Mouse (Mus musculus): ENCODE measurements around the gene Stx8. TPM values are rescaled to one million over a fixed set of nuclear protein-coding genes. Genes with fewer than 3 reads are reported as not detected.

Gene Stx8
- 100 to 1,000 TPM in 2 of 26 experiments, 10 to 100 TPM in 24; 58.1 to 105 (median 82.0) TPM for total RNA-seq (2018; cell fraction: chromatin; rRNA removed)
- total RNA-seq (2018; cell fraction: cytosol; rRNA removed) = 10 to 100 TPM; 28.1 to 45.1 (median 36.0) TPM
- 10 to 100 TPM; 36.6 to 71.9 (median 51.1) TPM for total RNA-seq (2018; cell fraction: nucleus; rRNA removed)
- polyA plus RNA-seq (2018) = 30.5 to 42.2 TPM (median 37.4 TPM) in 3 replicates

DNA sequence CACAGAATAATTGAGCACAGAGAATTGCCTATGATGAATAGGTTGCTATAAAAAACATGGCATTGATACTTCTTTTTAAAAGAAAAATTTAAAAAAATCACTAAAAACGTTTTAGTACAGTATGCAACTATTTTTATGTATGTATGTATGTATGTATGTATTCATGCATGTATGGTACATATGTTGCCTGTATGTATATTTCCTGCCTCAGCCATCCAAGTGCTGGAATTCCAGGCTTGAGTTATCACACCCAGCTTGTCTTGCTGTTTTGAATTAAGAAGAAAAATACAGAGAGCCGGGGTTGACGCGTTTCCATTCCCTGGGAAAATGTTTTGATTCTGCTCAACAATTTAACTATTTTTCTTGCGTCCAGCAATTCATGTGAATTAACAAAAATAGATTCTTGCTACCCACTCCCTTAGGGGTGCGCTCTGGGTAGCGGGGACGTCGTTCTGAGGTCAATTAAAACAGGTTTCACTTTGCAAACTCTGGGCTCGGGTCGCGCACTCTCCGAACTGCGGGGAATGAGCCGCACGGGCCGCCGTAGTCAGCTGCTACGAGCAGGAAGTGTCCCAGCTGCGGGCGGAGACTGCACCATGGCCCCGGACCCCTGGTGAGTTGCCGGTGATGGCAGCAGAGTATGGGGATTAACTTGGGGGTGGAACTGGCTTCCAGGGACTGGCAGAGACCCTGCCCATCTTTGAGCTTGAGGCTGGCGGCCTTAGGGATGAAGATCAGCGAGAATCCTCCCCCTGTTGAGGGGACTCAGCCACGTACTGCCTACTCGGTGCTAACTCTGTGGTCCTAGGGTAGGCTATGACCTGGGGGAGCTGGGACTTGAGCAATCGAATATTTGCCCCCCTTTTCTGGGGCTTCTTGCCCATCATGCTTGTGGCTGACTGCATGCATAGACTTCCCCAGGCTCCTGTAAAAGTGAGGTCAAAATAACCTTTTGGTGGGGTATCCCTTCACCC lies at the start of gene Stx8:
TSS of gene Stx8 (plus strand) at position 289 of the 974 bp plus-strand sequence.
- H3K79me2 ChIP-seq (ENCODE audit: inconsistent target) = peaks cover 50% of the 10 kb centered on the region
- H3K4me3 ChIP-seq (ENCODE audit: inconsistent target) = peak within 1 kb of the TSS; percentile 99
- H3K36me3 ChIP-seq (ENCODE audit: inconsistent target) = peaks cover 10% of the 10 kb centered on the region
- H3K27ac ChIP-seq = peak within 1 kb of the TSS; percentile 61
- under 1% methylated on average over 28 of the region's 28 CpGs for WGBS (ENCODE audit: missing documents)

DNA sequence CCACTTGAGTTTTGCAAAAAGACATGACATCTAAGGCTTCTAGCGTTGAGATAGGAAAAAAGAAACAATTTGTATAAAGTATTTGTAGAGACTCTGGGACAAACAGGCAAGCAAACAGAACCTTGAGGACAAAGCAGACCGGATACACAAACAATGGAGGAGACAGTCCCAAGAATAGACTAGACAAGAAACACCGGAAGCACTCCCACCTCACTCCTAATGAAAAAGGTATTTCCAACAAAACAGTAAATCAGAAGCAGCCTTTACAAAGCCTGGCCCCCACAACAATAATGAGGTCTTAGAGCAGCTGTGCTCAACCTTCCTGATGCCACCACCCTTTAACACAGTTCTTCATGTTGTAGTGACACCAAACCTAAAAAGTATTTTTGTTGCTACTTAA lies 48.9 kb upstream of the Stx8 start:
- Histone ChIP-seq H3K36me3 (ENCODE audit: inconsistent target) (no peaks in the 10 kb centered on the region), H3K79me2 (ENCODE audit: inconsistent target) (no peaks in the 10 kb centered on the region), H3K4me3 (ENCODE audit: inconsistent target) (no peak overlapping the region), H3K27ac (no peak overlapping the region)
- WGBS (ENCODE audit: missing documents) = 77% methylated on average over 3 of the region's 3 CpGs

DNA sequence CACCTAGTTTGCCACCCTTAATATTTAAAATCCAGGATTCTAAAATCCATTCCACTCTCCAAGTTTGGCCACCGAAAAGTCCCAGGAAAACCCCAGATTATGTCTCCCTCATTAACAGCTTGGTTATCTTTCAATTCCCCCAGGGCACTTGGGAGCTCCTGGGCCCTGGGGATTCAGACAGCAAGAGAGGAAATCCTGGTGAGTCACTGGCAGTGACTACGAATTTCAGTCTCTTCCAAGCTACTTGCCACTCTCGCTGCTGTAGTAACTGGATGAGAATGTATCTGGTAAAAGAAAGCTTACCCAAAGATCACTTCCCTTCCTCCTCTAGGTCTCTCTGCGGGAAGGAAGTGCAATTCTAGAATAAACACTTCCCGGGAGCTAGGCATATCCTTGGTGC lies 46.4 kb upstream of the Stx8 start:
- H3K4me3 ChIP-seq (ENCODE audit: inconsistent target) = no peak overlapping the region
- WGBS (ENCODE audit: missing documents) = 33% methylated on average over 5 of the region's 5 CpGs
- no peak overlapping the region for H3K27ac ChIP-seq
- H3K79me2 ChIP-seq (ENCODE audit: inconsistent target) = no peaks in the 10 kb centered on the region
- H3K36me3 ChIP-seq (ENCODE audit: inconsistent target) = no peaks in the 10 kb centered on the region

DNA sequence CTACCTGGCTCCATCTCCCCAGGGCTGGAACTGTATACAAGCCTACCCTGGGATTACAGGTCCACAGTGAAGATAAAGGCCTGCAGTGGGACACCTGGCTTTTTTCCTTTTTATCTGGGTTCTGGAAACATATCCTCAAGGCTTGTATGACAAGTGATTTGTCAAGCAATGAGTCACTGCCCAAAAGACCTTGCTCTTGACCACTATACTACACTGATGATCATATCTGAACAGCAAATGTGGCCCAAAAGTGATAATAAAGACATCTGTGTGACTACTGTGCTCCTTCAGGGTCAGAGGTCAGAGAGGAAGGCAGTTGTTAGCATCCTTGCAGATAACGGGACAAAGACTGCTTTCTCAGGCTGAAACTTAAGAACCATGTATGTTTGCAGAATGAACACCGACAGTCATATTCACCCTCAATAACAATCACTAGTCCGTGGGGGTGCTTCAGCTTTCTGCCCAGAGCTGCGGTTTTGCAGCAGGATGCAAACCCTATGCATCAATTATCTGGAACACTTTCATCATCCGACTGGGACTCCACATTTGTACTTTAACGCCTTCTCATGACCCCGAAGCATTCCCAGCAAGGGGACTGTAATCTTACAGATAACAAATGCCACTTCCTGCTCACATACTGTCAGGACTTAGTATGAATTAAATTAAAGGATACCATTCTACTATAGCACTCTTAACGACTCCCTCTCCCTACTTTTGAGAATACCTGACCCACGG lies 45.6 kb upstream of the Stx8 start:
- WGBS (ENCODE audit: missing documents) = 29% methylated on average over 9 of the region's 9 CpGs
- H3K36me3 ChIP-seq (ENCODE audit: inconsistent target) = no peaks in the 10 kb centered on the region
- no peaks in the 10 kb centered on the region for H3K79me2 ChIP-seq (ENCODE audit: inconsistent target)
- no peak overlapping the region for H3K4me3 ChIP-seq (ENCODE audit: inconsistent target)
- H3K27ac ChIP-seq = no peak overlapping the region

DNA sequence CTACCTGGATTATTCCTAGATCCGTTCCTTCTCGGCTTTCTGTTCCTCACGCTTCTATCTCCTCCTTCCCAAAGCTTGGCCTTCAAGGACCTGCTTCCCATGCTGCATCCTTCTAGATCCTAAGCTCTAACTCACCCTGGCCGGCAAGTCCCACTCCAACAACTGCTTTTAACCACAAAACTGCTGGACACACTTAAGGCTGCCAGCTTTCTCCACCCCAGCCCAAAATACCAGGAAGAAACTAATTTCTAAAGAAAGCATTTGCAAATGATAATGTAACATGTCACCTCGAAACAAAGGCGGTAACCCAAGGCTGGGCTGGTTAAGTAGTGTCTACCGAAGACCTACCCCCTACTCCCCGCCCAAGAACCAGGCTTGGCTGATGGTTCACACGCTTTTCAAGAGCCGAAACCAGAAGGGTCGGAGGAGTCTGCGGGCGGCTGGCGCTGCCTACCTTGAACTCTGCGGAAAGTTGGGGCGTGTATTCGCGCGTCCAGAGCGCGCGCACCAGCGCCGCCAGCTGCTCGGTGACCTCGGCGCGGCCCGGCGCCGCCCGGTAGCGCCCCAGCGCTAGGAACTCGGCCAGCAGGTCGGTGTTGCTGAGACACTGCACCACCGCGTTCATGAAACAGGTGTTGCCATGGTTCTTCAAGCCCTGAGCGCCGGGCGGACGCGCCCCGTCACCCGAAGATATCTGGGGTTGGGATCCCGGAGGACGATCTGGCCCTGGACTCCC lies 44.7 kb upstream of the Stx8 start:
- H3K27ac ChIP-seq = no peak overlapping the region
- no peaks in the 10 kb centered on the region for H3K36me3 ChIP-seq (ENCODE audit: inconsistent target)
- 7% methylated on average over 47 of the region's 47 CpGs for WGBS (ENCODE audit: missing documents)

DNA sequence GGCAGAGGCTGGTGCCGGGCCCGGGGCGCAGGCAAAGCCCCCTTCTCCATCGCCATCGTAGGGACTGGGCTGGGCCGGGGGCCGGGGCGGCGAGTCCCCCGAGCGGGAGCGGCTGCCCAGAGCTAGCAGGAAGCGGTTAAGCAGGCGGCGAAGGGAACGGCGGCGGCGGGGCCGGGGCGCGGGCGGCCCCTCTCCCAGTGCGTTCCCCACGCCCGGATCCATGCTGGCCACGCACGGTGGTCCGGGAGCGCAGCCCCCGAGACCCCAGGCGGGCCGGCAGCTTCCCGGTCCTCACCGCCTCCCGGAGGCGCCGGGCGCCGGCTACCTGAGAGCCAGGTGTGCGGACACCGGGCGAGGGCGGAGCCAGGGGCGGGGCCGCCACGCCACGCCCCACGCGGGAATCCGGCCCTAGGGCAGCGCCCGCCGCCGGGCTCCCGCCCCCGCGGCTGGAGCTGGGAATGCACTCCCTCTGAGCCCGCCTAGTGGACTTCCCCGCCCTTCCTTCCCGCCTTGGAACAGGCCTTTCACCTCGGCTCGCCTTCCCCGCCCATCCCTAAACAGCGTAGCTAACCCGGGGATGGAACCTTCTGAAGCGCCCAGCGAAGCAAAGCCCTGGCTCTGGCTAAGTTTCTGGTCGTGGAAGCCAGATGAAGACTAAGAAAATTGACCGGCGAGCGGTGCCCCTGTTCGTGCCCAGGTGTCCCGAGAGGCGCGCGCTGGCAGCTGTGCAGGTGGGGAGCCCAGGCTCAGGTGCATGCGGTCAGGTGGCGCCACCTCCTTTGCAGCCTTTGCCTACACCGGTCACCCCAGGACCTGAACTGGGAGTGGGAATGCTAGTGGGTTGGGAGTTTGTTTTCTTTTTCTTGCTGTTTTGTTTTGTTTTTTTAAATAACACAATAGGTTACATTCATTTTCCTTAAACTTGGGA lies 43.9 kb upstream of the Stx8 start, which contains the start of gene Usp43:
TSS of gene Usp43 (minus strand) at position 327 of the 928 bp plus-strand sequence.
- Histone ChIP-seq H3K79me2 (ENCODE audit: inconsistent target) (no peaks in the 10 kb centered on the region), H3K27ac (no peak within 1 kb of the TSS), H3K4me3 (ENCODE audit: inconsistent target) (peak within 1 kb of the TSS; percentile 1; the same call in 1 of the 2 replicates), H3K36me3 (ENCODE audit: inconsistent target) (no peaks in the 10 kb centered on the region)
- WGBS (ENCODE audit: missing documents) = 1% methylated on average over 72 of the region's 80 CpGs

More for the DNA sequence above, 44.7 kb upstream of the Stx8 start:
- Histone ChIP-seq H3K4me3 (ENCODE audit: inconsistent target) (no peak overlapping the region), H3K79me2 (ENCODE audit: inconsistent target) (no peaks in the 10 kb centered on the region)

DNA sequence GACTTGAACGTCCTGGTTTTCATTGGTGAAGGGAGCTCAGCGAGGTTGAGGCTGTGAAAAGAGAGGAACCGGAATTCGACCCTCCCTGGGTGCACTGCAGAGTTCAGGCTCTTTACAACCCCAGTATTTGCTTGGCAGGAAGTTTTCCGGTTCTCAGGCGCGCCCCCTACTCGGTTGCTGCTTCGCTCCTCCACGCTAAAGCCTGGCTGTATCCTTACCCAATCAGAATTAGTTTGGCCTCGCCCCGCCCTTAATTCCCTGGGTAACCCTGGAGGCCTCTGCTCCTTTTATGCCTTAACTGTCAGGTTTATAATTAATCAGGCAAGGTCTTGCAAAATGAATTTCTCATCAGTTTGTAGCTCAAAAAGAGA lies 43.3 kb upstream of the Stx8 start:
- Histone ChIP-seq H3K4me3 (ENCODE audit: inconsistent target) (peak overlapping the region; percentile 1; the same call in 1 of the 2 replicates), H3K27ac (no peak overlapping the region), H3K79me2 (ENCODE audit: inconsistent target) (no peaks in the 10 kb centered on the region), H3K36me3 (ENCODE audit: inconsistent target) (no peaks in the 10 kb centered on the region)
- 2% methylated on average over 12 of the region's 12 CpGs for WGBS (ENCODE audit: missing documents)

DNA sequence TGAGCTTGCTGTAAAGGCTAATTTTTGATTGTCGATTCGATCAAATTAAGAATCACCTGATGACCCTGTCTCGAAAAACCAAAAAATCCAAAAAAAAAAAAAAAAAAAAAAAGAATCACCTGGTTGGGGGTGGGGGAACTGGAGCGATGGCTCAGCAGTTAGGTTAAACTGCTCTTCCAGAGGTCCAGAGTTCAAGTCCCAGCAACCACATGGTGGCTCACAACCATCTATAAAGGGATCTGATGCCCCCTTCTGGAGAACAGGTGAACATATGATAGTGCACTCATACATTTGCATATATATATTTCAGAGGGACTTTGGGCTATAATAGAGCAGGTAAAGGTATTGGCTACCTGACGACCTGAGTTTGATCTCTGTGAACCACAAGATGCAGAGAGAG lies 42.3 kb upstream of the Stx8 start:
- no peak overlapping the region for H3K27ac ChIP-seq
- no peak overlapping the region for H3K4me3 ChIP-seq (ENCODE audit: inconsistent target)
- 93% methylated on average over 4 of the region's 5 CpGs for WGBS (ENCODE audit: missing documents)
- H3K36me3 ChIP-seq (ENCODE audit: inconsistent target) = no peaks in the 10 kb centered on the region
- H3K79me2 ChIP-seq (ENCODE audit: inconsistent target) = no peaks in the 10 kb centered on the region

DNA sequence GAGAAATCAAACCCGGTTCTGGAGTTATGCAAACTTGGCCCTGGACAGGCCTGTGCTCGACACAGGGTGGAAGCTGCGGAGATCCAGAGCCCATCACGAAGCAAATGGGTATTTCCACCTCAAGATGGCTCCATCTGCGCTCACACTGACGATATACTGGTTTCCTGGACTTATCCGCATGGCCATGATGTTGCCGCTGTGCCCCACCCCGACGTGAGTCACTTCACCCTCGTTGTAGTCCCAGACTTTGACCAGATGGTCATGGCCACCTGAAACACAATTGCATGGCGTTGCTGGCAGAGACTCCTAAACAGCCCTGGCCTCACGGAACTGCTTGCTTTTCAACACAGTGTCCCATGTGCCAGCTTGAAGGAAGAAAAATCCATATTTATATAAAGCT lies 41.0 kb upstream of the Stx8 start:
- Histone ChIP-seq H3K79me2 (ENCODE audit: inconsistent target) (no peaks in the 10 kb centered on the region), H3K36me3 (ENCODE audit: inconsistent target) (no peaks in the 10 kb centered on the region), H3K4me3 (ENCODE audit: inconsistent target) (no peak overlapping the region), H3K27ac (no peak overlapping the region)
- WGBS (ENCODE audit: missing documents) = 95% methylated on average over 13 of the region's 13 CpGs

DNA sequence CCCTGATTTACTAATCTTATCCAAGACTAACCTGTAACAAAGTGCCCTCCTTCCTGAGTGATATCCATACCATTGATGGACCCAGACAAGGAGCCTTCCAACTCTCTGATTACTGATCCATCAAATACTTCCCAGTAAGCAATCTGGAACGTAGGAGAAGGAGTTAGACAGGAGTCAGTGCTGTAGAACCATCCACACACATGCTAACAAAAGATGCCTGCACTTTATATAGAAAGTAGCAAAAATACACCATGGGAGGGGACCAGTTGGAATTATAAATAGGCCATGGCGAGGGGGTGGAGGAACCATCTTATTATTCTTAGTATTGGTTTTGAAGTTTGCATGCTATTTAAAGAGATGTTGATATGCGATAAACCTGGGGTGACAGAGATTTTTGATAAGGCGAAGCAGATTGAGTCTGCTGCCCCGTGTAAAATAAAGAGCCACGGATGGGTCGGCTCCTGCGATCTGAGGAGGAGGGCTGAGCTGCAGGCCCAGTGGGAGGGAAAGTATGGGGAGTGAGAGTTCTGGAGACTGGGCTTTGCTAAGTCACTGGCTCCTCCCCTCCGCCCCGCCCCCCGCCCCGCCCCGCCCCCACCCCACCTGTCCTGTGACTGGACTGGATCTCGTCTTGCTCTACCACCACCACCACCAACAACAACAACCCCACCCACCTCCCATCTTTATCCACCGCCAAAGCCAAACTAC lies 39.5 kb upstream of the Stx8 start:
- 51% methylated on average over 8 of the region's 15 CpGs for WGBS (ENCODE audit: missing documents)
- no peak overlapping the region for H3K27ac ChIP-seq

DNA sequence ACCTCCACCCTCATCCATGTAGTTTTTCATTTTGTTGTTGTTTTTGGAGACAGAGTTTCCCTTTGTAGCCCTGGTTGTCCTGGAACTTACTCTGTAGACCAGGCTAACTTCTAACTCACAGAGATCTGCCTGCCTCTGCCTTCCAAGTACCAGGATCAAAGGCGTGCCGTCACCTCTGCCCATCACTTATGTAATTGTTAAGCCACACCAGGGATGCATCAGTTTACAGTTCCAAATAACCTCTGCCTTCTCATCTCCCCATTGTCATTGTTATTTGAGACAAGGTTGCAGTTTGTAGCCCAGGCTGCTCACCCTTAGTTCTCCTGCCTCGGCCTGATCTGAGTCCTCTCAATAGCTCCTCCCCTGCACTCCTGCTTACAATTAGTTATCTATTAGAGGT lies 33.8 kb upstream of the Stx8 start:
- no peak overlapping the region for H3K4me3 ChIP-seq (ENCODE audit: inconsistent target)
- H3K79me2 ChIP-seq (ENCODE audit: inconsistent target) = no peaks in the 10 kb centered on the region
- H3K27ac ChIP-seq = no peak overlapping the region
- H3K36me3 ChIP-seq (ENCODE audit: inconsistent target) = no peaks in the 10 kb centered on the region
- 95% methylated on average over 3 of the region's 3 CpGs for WGBS (ENCODE audit: missing documents)

More for the DNA sequence above, 39.5 kb upstream of the Stx8 start:
- H3K36me3 ChIP-seq (ENCODE audit: inconsistent target) = no peaks in the 10 kb centered on the region
- no peak overlapping the region for H3K4me3 ChIP-seq (ENCODE audit: inconsistent target)
- H3K79me2 ChIP-seq (ENCODE audit: inconsistent target) = no peaks in the 10 kb centered on the region

DNA sequence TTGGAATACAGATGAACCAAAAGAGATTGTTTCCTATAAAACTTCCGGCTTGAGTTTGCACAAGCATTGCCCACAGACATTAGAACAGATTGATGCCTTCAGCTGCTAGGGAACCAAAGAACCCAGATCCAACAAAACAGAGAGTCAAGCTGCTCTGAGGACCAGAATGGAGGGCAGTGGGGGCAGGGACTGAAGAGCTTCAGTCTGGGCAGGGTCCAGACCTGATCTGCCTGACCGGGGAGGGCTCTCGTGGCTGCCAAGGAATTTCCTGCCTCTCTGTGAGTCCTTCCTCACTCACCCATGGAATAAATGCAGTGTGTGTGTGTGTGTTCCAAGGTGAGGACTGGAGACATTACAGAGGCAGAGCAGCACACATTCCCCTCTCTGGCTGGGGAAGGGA lies 17.8 kb upstream of the Stx8 start:
- no peaks in the 10 kb centered on the region for H3K79me2 ChIP-seq (ENCODE audit: inconsistent target)
- 48% methylated on average over 3 of the region's 3 CpGs for WGBS (ENCODE audit: missing documents)

DNA sequence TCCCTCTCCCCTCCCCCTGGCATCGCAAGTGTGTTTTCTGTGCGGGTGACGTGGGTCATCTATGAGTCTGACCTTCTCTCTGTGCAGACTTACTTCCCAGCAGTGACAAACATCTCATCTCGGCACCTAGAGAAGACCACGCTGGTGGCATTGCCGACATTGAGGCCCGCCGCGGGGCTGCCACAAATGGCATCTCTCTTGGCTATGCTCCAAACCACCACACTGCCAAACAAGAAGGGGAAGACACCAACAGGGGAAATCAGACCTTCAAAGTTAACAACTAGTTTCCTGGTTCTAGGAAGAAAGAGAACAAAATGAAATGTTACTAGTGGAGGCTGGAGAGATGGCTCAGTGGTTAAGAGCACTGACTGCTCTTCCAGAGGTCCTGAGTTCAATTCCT lies 16.5 kb upstream of the Stx8 start:
- WGBS (ENCODE audit: missing documents) = 17% methylated on average over 9 of the region's 9 CpGs

More for the DNA sequence above, 17.8 kb upstream of the Stx8 start:
- Histone ChIP-seq H3K36me3 (ENCODE audit: inconsistent target) (no peaks in the 10 kb centered on the region), H3K4me3 (ENCODE audit: inconsistent target) (no peak overlapping the region), H3K27ac (no peak overlapping the region)

More for the DNA sequence above, 16.5 kb upstream of the Stx8 start:
- Histone ChIP-seq H3K79me2 (ENCODE audit: inconsistent target) (no peaks in the 10 kb centered on the region), H3K27ac (no peak overlapping the region), H3K4me3 (ENCODE audit: inconsistent target) (no peak overlapping the region), H3K36me3 (ENCODE audit: inconsistent target) (no peaks in the 10 kb centered on the region)

Data from macrophage (primary cell).